Mouse (Mus musculus) macrophage (primary cell): ENCODE measurements around the gene Rbl1. TPM values are rescaled to one million over a fixed set of nuclear protein-coding genes. Genes with fewer than 3 reads are reported as not detected.

Experiments used
- H3K27ac ChIP-seq: fragments of 350-480 bp; formaldehyde crosslinking; 2 replicates; pipeline ENCODE4 v1.9.0; 2021
- H3K36me3 ChIP-seq: fragments of 350-480 bp; formaldehyde crosslinking; 2 replicates; pipeline ENCODE4 v1.9.0; 2021; ENCODE audit errors: inconsistent target
- H3K4me3 ChIP-seq: fragments of 350-480 bp; formaldehyde crosslinking; 2 replicates; pipeline ENCODE4 v1.9.0; 2021; ENCODE audit errors: inconsistent target
- H3K79me2 ChIP-seq: fragments of 350-480 bp; formaldehyde crosslinking; 2 replicates; pipeline ENCODE4 v1.9.0; 2021; ENCODE audit errors: inconsistent target
- WGBS: methylation state at CpG from one replicate; pipeline ENCODE4 v1.1.7; 2026; ENCODE audit warnings: inconsistent platforms; ENCODE audit not compliant: missing documents; 5-methylcytosine and 5-hydroxymethylcytosine counted together
- polyA plus RNA-seq: library from polyadenylated mRNA; stranded (reverse); fragments of 250-400 nt; gene quantifications from 3 replicates; pipeline ENCODE4 v1.2.4, GENCODE M21; 2018; ENCODE audit warnings: inconsistent platforms

The Rbl1 gene
- polyA plus RNA-seq, 1 experiment from 2014 or later, result 10.6 TPM

DNA sequence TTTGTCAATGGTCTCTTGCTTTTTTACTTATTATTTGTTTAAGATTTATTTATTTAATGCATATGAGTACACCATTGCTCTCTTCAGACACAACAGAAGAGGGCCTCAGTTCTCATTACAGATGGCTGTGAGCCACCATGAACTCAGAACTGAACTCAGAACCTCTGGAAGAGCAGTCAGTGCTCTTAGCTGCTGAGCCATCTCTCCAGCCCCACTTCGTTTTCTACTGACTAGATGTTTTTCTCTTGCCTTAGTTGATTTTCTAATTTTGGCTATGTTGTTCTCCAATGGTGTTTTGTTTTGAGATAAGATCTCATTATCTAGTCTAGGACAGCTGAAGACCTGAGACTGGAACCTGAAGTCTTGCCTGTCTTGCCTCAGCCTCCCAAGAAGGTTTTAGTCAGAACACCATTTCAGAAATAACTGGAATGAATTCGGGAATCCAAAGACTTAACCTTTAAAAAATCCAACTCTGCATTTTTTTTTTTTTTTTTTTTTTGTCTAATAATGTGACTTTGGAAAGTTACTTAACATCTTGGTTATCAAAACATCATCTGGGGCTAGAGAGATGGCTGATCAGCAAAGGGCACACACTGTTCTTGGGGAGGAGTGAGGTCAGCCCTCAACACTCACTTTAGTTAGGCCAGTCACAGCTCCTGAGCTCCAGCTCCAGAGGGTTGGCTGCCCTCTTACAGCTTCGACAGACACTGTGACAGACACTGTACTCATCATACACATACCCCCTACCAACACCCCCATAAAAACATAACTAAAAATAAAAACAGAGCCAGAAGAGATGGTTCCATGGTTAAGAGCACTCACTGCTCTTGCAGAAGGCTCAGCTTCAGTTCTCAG, 71.4 kb downstream of the Rbl1 start:
- peak overlapping the region; percentile 97; the same call in 1 of the 2 replicates for H3K4me3 ChIP-seq
- H3K27ac ChIP-seq, result peak overlapping the region; percentile 84
- peaks cover 70% of the 10 kb centered on the region for H3K79me2 ChIP-seq
- H3K36me3 ChIP-seq, result peaks cover 11% of the 10 kb centered on the region; the same call in 1 of the 2 replicates
- WGBS, result 78% methylated on average over 3 of the region's 3 CpGs

DNA sequence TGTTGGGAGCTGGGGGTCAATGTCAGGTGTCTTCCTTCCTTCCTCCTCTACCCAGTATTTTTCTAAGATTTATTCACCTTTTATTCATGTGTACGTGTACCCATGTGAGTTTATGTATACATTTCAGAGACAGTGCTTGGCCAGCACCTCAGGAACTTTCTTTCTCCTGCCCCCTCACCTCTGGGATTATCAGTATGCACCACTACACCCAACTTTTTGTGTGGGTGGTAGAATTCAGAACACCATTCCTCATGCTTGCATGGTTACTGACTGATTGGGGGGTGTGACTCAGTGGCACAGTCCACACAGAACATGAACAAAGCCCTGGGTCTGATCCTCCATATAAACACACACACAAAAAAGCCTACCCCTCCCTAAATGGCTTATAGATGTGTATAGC, 72.2 kb downstream of the Rbl1 start:
- no peak overlapping the region; the same call in 1 of the 2 replicates for H3K4me3 ChIP-seq
- H3K27ac ChIP-seq, result peak overlapping the region; percentile 84
- H3K36me3 ChIP-seq, result peaks cover 19% of the 10 kb centered on the region
- peaks cover 78% of the 10 kb centered on the region for H3K79me2 ChIP-seq
- WGBS, result 83% methylated on average over 1 of the region's 1 CpGs

DNA sequence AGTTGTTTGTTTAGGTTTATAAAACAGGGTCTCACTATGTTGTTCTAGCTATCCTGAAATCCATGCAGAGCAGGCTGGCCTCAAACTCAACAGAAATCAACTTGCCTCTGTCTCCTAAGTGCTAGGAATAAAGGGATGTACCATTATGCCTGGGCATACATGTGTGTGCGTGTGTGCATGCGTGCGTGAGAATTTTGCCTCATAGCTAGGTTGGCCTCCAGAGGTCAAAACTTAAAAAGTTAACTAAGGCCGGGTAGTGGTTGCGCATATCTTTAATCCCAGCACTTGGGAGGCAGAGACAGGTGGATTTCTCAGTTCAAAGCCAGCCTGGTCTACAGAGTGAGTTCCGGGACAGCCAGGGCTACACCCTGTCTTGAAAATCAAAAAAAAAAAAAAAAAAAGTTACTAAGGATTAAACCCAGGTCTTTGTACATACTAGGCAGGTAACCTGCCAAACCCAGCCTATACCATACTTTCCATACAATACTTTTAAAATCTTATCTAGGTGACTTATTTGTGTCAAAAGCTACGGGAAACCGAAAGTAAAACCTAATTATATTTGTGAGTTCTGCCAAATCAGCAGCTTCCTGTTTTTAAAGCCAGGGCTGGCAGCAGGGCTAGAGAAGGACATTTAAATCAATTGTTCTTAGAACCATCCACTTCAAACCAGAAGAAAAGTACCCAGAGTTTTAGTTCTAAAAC, 73.4 kb downstream of the Rbl1 start:
- Histone ChIP-seq H3K36me3 (peaks cover 30% of the 10 kb centered on the region), H3K4me3 (peak overlapping the region; percentile 44), H3K27ac (peak overlapping the region; percentile 84), H3K79me2 (peaks cover 90% of the 10 kb centered on the region)
- 30% methylated on average over 8 of the region's 8 CpGs for WGBS

GRCm38 (mm10) chr2:157129601-157130164, 74.7 kb downstream of the Rbl1 start:
- WGBS, result 3% methylated on average over 11 of the region's 11 CpGs
- Histone ChIP-seq H3K4me3 (peak overlapping the region; percentile 51), H3K27ac (peak overlapping the region; percentile 84), H3K36me3 (peaks cover 43% of the 10 kb centered on the region), H3K79me2 (peaks cover 100% of the 10 kb centered on the region)

DNA sequence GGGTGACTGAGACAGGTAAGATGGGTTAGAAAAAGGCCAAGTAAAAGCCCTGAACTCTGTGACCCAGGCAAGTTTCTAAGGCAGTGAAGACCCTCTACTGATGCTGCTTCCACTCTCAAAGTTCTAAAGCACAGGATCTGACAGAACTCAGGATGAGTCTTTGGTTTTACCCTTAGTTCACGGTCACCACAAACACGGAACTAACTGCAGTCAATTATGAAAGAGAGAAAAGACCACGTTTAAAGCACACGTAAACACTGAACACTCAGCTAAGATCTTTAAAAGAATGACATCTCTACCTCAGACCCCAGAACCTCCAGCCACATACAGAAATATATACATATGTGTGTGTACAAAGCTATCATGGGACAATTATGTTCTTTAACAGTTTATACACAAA, 75.2 kb downstream of the Rbl1 start:
- H3K36me3 ChIP-seq, result peaks cover 48% of the 10 kb centered on the region
- 5% methylated on average over 4 of the region's 4 CpGs for WGBS
- peaks cover 100% of the 10 kb centered on the region for H3K79me2 ChIP-seq
- peak overlapping the region; percentile 51 for H3K4me3 ChIP-seq
- peak overlapping the region; percentile 84 for H3K27ac ChIP-seq

DNA sequence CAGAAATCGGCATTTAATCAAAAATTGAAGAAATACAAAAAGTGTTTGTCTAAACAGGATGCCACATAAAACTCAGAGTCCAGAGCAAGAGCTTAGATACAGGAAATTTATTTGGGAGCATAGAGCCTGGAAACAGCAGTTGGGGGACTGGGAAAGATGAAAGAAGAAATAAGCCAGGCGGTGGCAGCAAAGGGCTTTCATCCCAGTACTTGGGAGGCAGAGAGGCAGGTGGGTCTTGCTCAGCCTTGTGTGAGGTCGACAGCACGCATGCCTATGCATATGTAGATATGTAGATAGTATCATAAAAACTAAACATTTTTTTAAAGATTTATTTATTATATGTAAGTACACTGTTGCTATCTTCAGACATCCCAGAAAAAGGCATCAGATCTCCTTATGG, 76.3 kb downstream of the Rbl1 start:
- Histone ChIP-seq H3K36me3 (peaks cover 59% of the 10 kb centered on the region), H3K4me3 (no peak overlapping the region), H3K79me2 (peaks cover 100% of the 10 kb centered on the region), H3K27ac (no peak overlapping the region)
- WGBS, result 82% methylated on average over 3 of the region's 4 CpGs

DNA sequence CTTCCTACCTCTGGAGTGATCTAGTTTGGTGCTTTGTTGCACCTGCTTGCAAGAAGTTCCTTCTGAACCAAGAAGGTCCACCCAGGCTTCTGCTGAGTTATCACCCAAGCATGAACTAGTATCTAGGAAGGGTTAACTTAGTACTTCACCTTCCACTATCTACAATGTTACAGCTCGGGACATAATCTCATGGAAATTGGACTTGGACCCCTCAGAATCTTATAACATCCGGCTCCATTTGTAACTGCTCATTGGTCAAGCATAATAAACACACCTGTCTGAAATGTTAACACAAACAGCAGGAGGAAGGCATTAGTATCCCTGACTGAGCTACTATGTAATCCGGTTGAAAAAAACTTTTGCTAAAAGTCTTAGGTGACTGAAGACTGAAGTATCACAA, 77.0 kb downstream of the Rbl1 start:
- Histone ChIP-seq H3K4me3 (no peak overlapping the region), H3K27ac (no peak overlapping the region), H3K36me3 (peaks cover 66% of the 10 kb centered on the region), H3K79me2 (peaks cover 100% of the 10 kb centered on the region)
- 93% methylated on average over 3 of the region's 3 CpGs for WGBS

DNA sequence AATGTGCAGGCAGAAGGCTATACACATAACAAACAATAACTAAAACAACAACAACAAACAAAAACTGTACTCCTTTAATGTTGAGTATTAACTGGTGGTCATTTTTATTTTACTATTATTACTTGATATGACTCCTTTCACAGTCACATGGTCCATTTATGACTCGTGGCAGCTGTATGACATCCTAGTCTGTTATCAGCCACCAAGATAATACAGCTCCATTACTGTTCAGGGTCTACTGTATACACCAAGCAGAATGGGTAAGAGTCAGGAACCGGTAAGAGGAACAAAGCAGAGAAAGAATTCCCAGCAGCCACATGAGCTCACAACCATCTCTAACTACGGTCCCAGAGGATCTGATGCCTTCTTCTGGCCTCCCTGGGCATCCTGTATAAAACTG, 79.1 kb downstream of the Rbl1 start:
- 79% methylated on average over 3 of the region's 3 CpGs for WGBS
- peaks cover 87% of the 10 kb centered on the region for H3K36me3 ChIP-seq
- H3K27ac ChIP-seq, result no peak overlapping the region

GRCm38 (mm10) chr2:157121766-157122165, 82.6 kb downstream of the Rbl1 start:
- peaks cover 91% of the 10 kb centered on the region for H3K36me3 ChIP-seq
- no peak overlapping the region for H3K27ac ChIP-seq
- H3K79me2 ChIP-seq, result peaks cover 70% of the 10 kb centered on the region
- no peak overlapping the region for H3K4me3 ChIP-seq
- 93% methylated on average over 8 of the region's 8 CpGs for WGBS

More for the DNA sequence above, 79.1 kb downstream of the Rbl1 start:
- peaks cover 96% of the 10 kb centered on the region for H3K79me2 ChIP-seq
- H3K4me3 ChIP-seq, result no peak overlapping the region

GRCm38 (mm10) chr2:157119075-157119474, 85.3 kb downstream of the Rbl1 start:
- 49% methylated on average over 3 of the region's 3 CpGs for WGBS
- H3K27ac ChIP-seq, result no peak overlapping the region
- H3K4me3 ChIP-seq, result no peak overlapping the region
- H3K36me3 ChIP-seq, result peaks cover 89% of the 10 kb centered on the region
- peaks cover 43% of the 10 kb centered on the region; the same call in 1 of the 2 replicates for H3K79me2 ChIP-seq

DNA sequence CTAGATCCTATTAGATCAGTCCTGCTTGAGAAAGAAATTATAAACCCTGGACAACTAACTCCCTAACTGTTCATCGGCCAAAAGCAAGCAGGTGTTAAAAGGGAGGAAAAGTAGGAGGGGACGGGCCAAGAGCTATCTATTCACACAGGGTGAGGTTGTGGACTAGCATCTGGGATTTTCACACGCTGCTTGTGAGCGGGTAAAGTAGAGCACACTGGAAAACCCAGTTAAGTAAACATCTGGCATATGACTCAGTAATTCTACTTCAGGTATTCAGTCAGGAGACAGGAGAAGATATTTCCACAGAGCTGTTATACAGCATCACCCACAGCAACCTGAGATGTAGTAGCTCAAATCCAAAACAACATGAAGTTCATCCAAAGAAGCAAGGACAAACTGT, 85.8 kb downstream of the Rbl1 start:
- 97% methylated on average over 4 of the region's 4 CpGs for WGBS
- H3K36me3 ChIP-seq, result peaks cover 89% of the 10 kb centered on the region
- H3K79me2 ChIP-seq, result peaks cover 37% of the 10 kb centered on the region; the same call in 1 of the 2 replicates
- no peak overlapping the region for H3K27ac ChIP-seq
- no peak overlapping the region for H3K4me3 ChIP-seq

- no peak overlapping the region for H3K27ac ChIP-seq
- WGBS, result 34% methylated on average over 3 of the region's 3 CpGs
- peaks cover 22% of the 10 kb centered on the region; the same call in 1 of the 2 replicates for H3K79me2 ChIP-seq
- peaks cover 87% of the 10 kb centered on the region for H3K36me3 ChIP-seq
- H3K4me3 ChIP-seq, result no peak overlapping the region
These were observed 87.4 kb downstream of the Rbl1 start for GRCm38 (mm10) chr2:157116964-157117363.

DNA sequence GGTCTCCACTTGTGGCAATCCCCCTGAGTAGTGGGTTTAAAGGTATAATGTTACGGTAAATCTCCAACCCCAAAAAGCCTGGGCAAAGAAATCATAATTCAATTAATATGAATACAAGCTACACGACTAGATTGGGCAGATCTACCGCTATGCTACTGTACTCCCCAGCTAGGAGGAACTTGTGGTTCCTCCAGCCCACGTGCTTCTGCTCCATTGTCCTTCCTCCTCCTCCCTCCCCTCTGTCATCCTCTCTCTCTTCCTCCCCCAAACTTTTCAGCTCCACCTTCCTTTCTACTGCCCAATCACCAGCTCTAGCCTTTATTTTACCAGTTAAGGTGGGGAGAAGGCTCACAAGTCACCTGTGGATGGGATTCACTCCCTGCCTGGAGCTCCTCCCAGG, 96.1 kb downstream of the Rbl1 start:
- Histone ChIP-seq H3K36me3 (peaks cover 90% of the 10 kb centered on the region), H3K27ac (no peak overlapping the region), H3K4me3 (no peak overlapping the region), H3K79me2 (no peaks in the 10 kb centered on the region; the same call in 1 of the 2 replicates)
- WGBS, result 20% methylated on average over 4 of the region's 4 CpGs

GRCm38 (mm10) chr2:157104454-157104853, 99.9 kb downstream of the Rbl1 start:
- WGBS, result 95% methylated on average over 7 of the region's 8 CpGs
- Histone ChIP-seq H3K79me2 (no peaks in the 10 kb centered on the region; the same call in 1 of the 2 replicates), H3K4me3 (no peak overlapping the region), H3K27ac (no peak overlapping the region), H3K36me3 (peaks cover 91% of the 10 kb centered on the region)
